Mouse (Mus musculus) small intestine, adult 2 months (tissue): ENCODE measurements around the gene Qpct.

Experiments used
- CTCF ChIP-seq: fragments of 200-500 bp; IDR thresholded peaks from 2 replicates; pipeline ENCODE4 v1.5.1; 2012; ENCODE audit warnings: low read depth, mild to moderate bottlenecking, control low read depth, inconsistent platforms, low read length, moderate library complexity, mixed read lengths; ENCODE audit not compliant: insufficient replicate concordance, insufficient read length; ENCODE audit errors: extremely low read depth
- POLR2A ChIP-seq: fragments of 200-500 bp; IDR thresholded peaks from 2 replicates; pipeline ENCODE4 v1.6.1; 2012; ENCODE audit warnings: low read depth, mild to moderate bottlenecking, control low read depth, inconsistent platforms, low read length, moderate library complexity

DNA sequence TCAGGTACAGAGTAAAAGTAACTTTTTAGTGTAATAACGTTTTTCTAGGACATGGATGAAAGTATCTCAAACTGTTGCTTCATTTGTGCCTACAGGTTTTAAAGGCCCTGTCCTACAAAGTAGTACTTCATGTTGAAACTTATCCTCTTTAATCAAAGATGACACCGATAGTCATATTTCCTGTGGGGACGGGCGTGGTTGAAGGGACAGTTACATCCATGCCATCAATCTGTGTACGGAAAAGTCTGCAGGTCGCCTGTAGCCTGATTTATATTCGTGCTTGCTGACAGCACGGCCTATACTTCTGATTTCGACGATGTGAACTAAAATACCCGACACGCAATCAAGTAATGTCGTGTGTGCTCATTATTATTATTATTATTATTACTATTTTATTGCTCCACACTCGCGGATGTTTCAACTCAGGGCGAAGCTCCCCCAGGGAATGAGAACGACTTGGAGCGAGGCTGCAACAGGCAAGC lies 31.9 kb upstream of the Qpct start:
- no peak for TF ChIP-seq CTCF
- TF ChIP-seq POLR2A = no peak
